Mouse (Mus musculus) heart, postnatal 0 days (tissue): ENCODE data around the gene Gm2115. TPM values are rescaled to one million over a fixed set of nuclear protein-coding genes. Genes with fewer than 3 reads are reported as not detected.

Experiments used
- ATAC-seq: fragments of 200-750 bp; cut with Nextera tagmentation; 2 replicates; pipeline ENCODE4 v1.8.0; 2017; ENCODE audit warnings: low read depth, moderate number of reproducible peaks, moderate library complexity; ENCODE audit not compliant: insufficient read depth
- DNase-seq: peaks from one replicate; pipeline ENCODE4 v3.0.0-alpha.2; 2016; ENCODE audit warnings: low spot score
- H3K27ac ChIP-seq: fragments of 300-500 bp; sonication (generic); 2 replicates; pipeline ENCODE4 v1.5.1; 2014; ENCODE audit warnings: low read depth, mild to moderate bottlenecking
- H3K27me3 ChIP-seq: fragments of 300-500 bp; sonication (generic); 2 replicates; pipeline ENCODE4 v1.6.1; 2014; ENCODE audit warnings: low read length, mixed read lengths; ENCODE audit not compliant: control insufficient read depth, insufficient read depth
- H3K36me3 ChIP-seq: fragments of 300-500 bp; sonication (generic); replicated peaks from 2 replicates; pipeline ENCODE4 v1.6.1; 2014; ENCODE audit warnings: low read length, mixed read lengths; ENCODE audit not compliant: control insufficient read depth, insufficient read depth
- H3K4me1 ChIP-seq: fragments of 300-500 bp; sonication (generic); 2 replicates; pipeline ENCODE4 v1.6.1; 2014; ENCODE audit warnings: antibody characterized with exemption; ENCODE audit not compliant: control insufficient read depth, insufficient read depth
- H3K4me2 ChIP-seq: fragments of 300-500 bp; sonication (generic); 2 replicates; pipeline ENCODE4 v1.6.1; 2014; ENCODE audit warnings: low read depth, mild to moderate bottlenecking, low read length, moderate library complexity
- H3K4me3 ChIP-seq: fragments of 300-500 bp; sonication (generic); 2 replicates; pipeline ENCODE4 v1.5.1; 2014; ENCODE audit warnings: low read depth, low read length
- H3K9ac ChIP-seq: fragments of 300-500 bp; sonication (generic); replicated peaks from 2 replicates; pipeline ENCODE4 v1.6.1; 2014; ENCODE audit warnings: low read depth, low read length, mixed read lengths
- H3K9me3 ChIP-seq: fragments of 300-500 bp; sonication (generic); replicated peaks from 2 replicates; pipeline ENCODE4 v1.6.1; 2016; ENCODE audit warnings: low read length; ENCODE audit not compliant: control insufficient read depth
- CTCF ChIP-seq: IDR thresholded peaks from 2 replicates; pipeline ENCODE4 v1.5.1; 2016; ENCODE audit warnings: antibody characterized with exemption, control low read depth, low read depth
- EP300 ChIP-seq: IDR thresholded peaks from 2 replicates; pipeline ENCODE4 v1.6.1; 2016; ENCODE audit warnings: antibody characterized with exemption, low read depth
- WGBS: fragments of 180-500 bp; shearing (Covaris S2); extraction: QIAGEN DNeasy Blood & Tissue Kit; methylation state at CpG from one replicate; pipeline ENCODE4 v1.1.7; 2014; 5-methylcytosine and 5-hydroxymethylcytosine counted together
- polyA plus RNA-seq: library from polyadenylated mRNA; unstranded; fragments of >200 nt; fragmentation: Nextera tagmentation; extraction: Ambion mirVana; gene quantifications from 2 replicates; pipeline ENCODE4 v1.2.1, GENCODE M21; 2015
- total RNA-seq: library from RNA; depleted of rRNA; stranded (reverse); fragments of >200 nt; gene quantifications from 2 replicates; pipeline ENCODE4 v1.2.3, GENCODE M21; 2014; ENCODE audit warnings: low replicate concordance

Gm2115 gene
- total and polyA plus RNA-seq, 2 experiments from 2014 or later = 1.1 TPM; not detected in 1

DNA sequence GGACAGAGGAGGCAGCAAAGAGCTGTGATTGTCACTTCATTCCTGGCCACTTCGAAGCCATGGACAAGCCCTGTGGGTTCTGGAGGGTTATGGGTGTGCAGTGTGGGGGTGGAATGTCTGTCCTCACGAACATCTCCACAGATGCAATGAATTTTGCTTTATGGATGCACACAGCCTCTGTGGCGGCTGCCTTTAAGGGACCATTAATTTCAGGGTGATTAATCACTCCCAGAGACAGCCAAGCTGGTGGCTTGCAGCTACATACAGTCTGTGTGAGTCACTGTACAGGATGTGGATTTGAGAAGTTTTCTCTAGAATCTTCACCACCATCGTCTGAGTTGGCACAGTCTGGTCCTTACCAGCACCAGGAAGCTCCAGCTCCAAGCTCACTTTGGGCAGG, 17.9 kb downstream of the Gm2115 start:
- Histone ChIP-seq H3K9ac (no peak overlapping the region), H3K9me3 (no peaks in the 10 kb centered on the region), H3K4me2 (no peak overlapping the region), H3K4me1 (no peaks in the 10 kb centered on the region), H3K27ac (no peak overlapping the region), H3K27me3 (no peaks in the 10 kb centered on the region), H3K36me3 (no peaks in the 10 kb centered on the region), H3K4me3 (no peak overlapping the region)
- DNase-seq = no peak
- 59% methylated on average over 4 of the region's 4 CpGs for WGBS
- TF ChIP-seq CTCF = no peak
- no peak for TF ChIP-seq EP300
- ATAC-seq = no peak

DNA sequence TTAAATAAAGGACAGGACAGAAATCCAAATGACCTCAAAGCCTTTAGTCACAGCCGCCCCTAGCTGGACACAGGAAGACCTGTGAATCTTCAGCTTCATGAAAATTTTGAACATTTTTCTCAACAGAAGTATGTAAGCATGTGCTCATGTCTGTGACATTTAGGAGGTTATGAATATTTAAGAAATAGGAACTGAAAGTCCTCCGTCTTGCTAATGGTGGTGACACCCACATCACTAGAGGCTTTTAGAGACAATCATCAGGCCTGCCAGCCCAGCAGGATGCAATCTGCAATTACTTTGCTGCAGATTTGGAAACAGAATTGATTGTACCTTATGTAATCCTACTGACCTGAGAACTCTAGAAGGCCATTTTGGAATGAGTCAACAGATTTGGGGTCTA, 22.7 kb downstream of the Gm2115 start:
- H3K27me3 ChIP-seq = no peaks in the 10 kb centered on the region
- H3K27ac ChIP-seq = no peak overlapping the region
- no peak for ATAC-seq
- no peaks in the 10 kb centered on the region for H3K4me1 ChIP-seq
- no peaks in the 10 kb centered on the region for H3K36me3 ChIP-seq
- no peak overlapping the region for H3K9ac ChIP-seq
- WGBS = 82% methylated on average over 2 of the region's 2 CpGs
- DNase-seq = no peak
- no peak for TF ChIP-seq EP300
- TF ChIP-seq CTCF = no peak
- H3K9me3 ChIP-seq = no peaks in the 10 kb centered on the region
- H3K4me2 ChIP-seq = no peak overlapping the region
- no peak overlapping the region for H3K4me3 ChIP-seq

DNA sequence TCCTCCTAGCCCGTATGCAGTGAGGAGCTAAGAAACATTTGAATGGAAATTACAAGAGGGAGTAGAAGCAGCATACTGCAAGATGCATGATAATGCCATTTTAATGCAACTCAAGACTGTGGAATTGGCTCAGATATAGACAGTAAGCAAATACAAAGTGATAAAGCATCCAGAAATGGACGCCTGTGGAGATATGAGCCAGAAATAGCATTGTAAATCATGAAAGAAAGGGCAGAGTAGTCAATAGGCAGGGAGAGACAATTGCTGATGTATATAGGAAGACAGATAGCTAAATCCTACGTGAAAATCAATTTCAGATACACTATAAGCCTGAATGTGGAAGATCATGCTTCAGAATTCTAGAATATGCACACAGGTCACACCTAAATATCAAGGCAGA, 26.5 kb downstream of the Gm2115 start:
- no peaks in the 10 kb centered on the region for H3K9me3 ChIP-seq
- DNase-seq (no peak), ATAC-seq (no peak)
- TF ChIP-seq EP300 = no peak
- TF ChIP-seq CTCF = no peak
- 55% methylated on average over 3 of the region's 3 CpGs for WGBS
- no peak overlapping the region for H3K9ac ChIP-seq
- no peak overlapping the region for H3K27ac ChIP-seq
- no peaks in the 10 kb centered on the region for H3K27me3 ChIP-seq
- H3K4me3 ChIP-seq = no peak overlapping the region
- H3K4me1 ChIP-seq = no peaks in the 10 kb centered on the region
- H3K36me3 ChIP-seq = no peaks in the 10 kb centered on the region
- no peak overlapping the region for H3K4me2 ChIP-seq

DNA sequence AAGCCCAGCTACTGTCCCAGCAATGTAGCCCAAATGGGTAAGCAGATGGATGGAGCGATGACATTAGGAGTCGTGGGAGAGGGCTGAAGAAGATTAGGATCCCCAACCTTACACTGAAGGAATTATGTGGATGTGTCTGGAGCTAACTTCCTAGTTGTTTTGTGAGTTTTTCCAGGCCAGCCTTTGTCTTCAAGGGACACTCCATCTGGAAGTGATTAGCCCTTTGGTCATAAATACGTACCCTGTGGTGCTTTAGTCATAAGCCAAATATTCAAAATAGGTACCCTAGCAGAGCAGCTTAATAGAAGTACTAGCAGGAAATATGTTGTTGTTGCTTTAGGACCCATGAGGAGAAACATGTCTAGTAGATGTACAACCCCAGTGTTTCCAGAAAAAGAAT, 28.6 kb downstream of the Gm2115 start:
- no peak for DNase-seq
- TF ChIP-seq CTCF (no peak), EP300 (no peak)
- Histone ChIP-seq H3K9ac (no peak overlapping the region), H3K4me1 (no peaks in the 10 kb centered on the region), H3K27me3 (no peaks in the 10 kb centered on the region), H3K4me3 (no peak overlapping the region), H3K9me3 (no peaks in the 10 kb centered on the region), H3K27ac (no peak overlapping the region), H3K4me2 (no peak overlapping the region), H3K36me3 (no peaks in the 10 kb centered on the region)
- ATAC-seq = no peak
- WGBS = 62% methylated on average over 3 of the region's 3 CpGs

DNA sequence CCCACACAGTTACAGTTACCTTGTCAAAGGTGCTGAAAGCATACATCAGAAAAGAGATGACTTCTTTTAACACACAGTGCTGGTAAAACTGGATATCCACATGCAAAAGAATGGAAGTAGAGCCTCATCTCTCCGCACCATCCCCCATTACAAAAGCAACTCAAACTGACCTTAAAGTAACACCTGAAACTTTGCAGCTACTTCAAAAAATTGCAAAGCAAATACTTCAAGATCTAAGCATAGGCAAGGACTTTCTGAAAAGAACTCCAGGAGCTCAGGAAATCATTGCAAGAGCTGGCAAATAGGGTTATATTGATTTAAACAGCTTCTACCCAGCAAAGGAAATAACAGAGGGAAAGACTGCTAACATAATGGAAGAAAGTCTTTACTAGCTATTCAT, 31.7 kb downstream of the Gm2115 start:
- no peak overlapping the region for H3K4me3 ChIP-seq
- no peak overlapping the region for H3K4me2 ChIP-seq
- H3K9me3 ChIP-seq = no peaks in the 10 kb centered on the region
- TF ChIP-seq EP300 (no peak), CTCF (no peak)
- 97% methylated on average over 1 of the region's 1 CpGs for WGBS
- DNase-seq = no peak
- no peak for ATAC-seq
- H3K27ac ChIP-seq = no peak overlapping the region
- no peaks in the 10 kb centered on the region for H3K36me3 ChIP-seq
- H3K4me1 ChIP-seq = no peaks in the 10 kb centered on the region
- H3K9ac ChIP-seq = no peak overlapping the region
- H3K27me3 ChIP-seq = no peaks in the 10 kb centered on the region

DNA sequence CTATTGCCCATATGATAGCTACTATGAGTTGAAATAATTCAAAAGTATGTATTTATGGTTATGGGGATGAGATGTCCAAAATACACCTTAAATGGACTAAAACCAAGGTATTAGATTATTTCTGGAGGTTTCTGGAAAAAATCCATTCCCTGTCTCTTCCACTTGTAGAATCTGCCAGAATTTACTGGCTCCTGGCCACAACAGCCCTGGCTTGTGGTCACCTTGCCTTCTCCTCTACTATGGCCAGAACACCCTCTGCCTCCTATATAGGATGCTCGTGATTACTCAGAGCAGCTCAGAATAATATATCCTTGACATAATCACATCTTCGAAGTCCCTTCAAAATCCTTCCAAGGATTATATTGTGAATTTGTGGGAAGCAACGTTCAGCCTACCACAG, 35.5 kb downstream of the Gm2115 start:
- TF ChIP-seq EP300 (no peak), CTCF (no peak)
- 74% methylated on average over 3 of the region's 3 CpGs for WGBS
- ATAC-seq = no peak

More for the DNA sequence above, 35.5 kb downstream of the Gm2115 start:
- no peak overlapping the region for H3K4me3 ChIP-seq
- no peaks in the 10 kb centered on the region for H3K9me3 ChIP-seq
- no peaks in the 10 kb centered on the region for H3K27me3 ChIP-seq
- H3K9ac ChIP-seq = no peak overlapping the region
- H3K27ac ChIP-seq = no peak overlapping the region
- H3K4me1 ChIP-seq = 0 out of 2 replicates have a peak, but pooled peaks cover 4% of the 10 kb centered on the region
- no peak overlapping the region for H3K4me2 ChIP-seq
- no peak for DNase-seq
- H3K36me3 ChIP-seq = no peaks in the 10 kb centered on the region
